Mouse (Mus musculus) gastrocnemius, adult 8-10 months (tissue): ENCODE results near the gene Raph1. TPM values are rescaled to one million over a fixed set of nuclear protein-coding genes. Genes with fewer than 3 reads are reported as not detected.

Source experiments
- DNase-seq, 2 experiments: peaks; one replicate each; pipeline ENCODE4 v3.0.0; 2022; ENCODE audit warnings: low spot score in 2 of 2
- total RNA-seq, 4 experiments: library from RNA; stranded (reverse); gene quantifications; 2 replicates each; pipeline ENCODE4 v1.2.4; 2022

Gene Raph1
- 10 to 100 TPM; 19.6 to 31.0 (median 24.1) TPM for total RNA-seq

GRCm38 (mm10) chr1:60566631-60567311 is at the start of gene Raph1:
TSS of gene Raph1 (minus strand) at chr1:60567104.
- peak; percentile 82 to 88 for DNase-seq

- no peak for DNase-seq
Observed at GRCm38 (mm10) chr1:60615703-60616102, 48.8 kb upstream of the Raph1 start.

- no peak for DNase-seq
Observed at GRCm38 (mm10) chr1:60614902-60615301, 48.0 kb upstream of the Raph1 start.

GRCm38 (mm10) chr1:60611968-60612367 is 45.1 kb upstream of the Raph1 start:
- no peak for DNase-seq

- no peak for DNase-seq
Observed at GRCm38 (mm10) chr1:60610631-60611030, 43.7 kb upstream of the Raph1 start.

GRCm38 (mm10) chr1:60609011-60609775 is 42.3 kb upstream of the Raph1 start:
- no peak for DNase-seq

GRCm38 (mm10) chr1:60604481-60605021 is 37.6 kb upstream of the Raph1 start:
- no peak for DNase-seq

GRCm38 (mm10) chr1:60600682-60601081 is 33.8 kb upstream of the Raph1 start:
- no peak for DNase-seq

GRCm38 (mm10) chr1:60599926-60600325 is 33.0 kb upstream of the Raph1 start:
- no peak for DNase-seq

- DNase-seq: no peak
Observed at GRCm38 (mm10) chr1:60599013-60599701, 32.3 kb upstream of the Raph1 start.

- DNase-seq: no peak
Observed at GRCm38 (mm10) chr1:60596386-60597320, 29.7 kb upstream of the Raph1 start.

GRCm38 (mm10) chr1:60593101-60593500 is 26.2 kb upstream of the Raph1 start:
- DNase-seq: no peak

- DNase-seq: no peak
Observed at GRCm38 (mm10) chr1:60588887-60589629, 22.2 kb upstream of the Raph1 start.

GRCm38 (mm10) chr1:60580990-60581389 is 14.1 kb upstream of the Raph1 start:
- no peak for DNase-seq

- DNase-seq: no peak
Observed at GRCm38 (mm10) chr1:60579886-60580285, 13.0 kb upstream of the Raph1 start.

GRCm38 (mm10) chr1:60572699-60573098 is 5.8 kb upstream of the Raph1 start:
- no peak for DNase-seq

- no peak for DNase-seq
Observed at GRCm38 (mm10) chr1:60569741-60570140, 2.8 kb upstream of the Raph1 start.

GRCm38 (mm10) chr1:60569210-60569609 is 2.3 kb upstream of the Raph1 start:
- no peak for DNase-seq

- no peak for DNase-seq
Observed at GRCm38 (mm10) chr1:60567321-60567720, 417 bp upstream of the Raph1 start.
